Mouse (Mus musculus): ENCODE measurements at regions not wholly inside any gene's neighbourhood (a gene's known extent, or its start where the extent isn't known, plus 50 kb on each side); places are given as distances from the start of the nearest gene placed in this dataset.

DNA sequence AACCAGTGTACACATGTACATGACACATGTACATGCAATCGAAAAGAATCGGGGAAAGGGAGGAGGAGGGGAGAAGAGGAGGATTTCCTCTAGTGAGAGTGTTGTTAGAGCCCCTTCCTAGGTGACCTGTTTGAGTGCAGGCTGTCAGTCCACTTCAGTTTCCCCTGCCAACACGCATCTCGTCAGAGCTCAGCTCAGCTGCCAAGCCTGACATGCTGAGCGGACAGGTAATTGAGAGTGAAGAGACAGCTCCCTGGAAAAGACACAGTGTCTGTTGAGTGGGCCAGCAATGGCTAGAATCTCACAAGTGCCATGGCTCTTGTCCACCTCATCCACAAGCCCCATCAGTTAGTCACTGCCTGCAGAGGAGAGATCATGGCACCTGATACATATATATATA lies 90.9 kb downstream of the Sox11 start:
- TF ChIP-seq CTCF (IDR thresholded peaks at IDR 0.05; ENCODE audit: low read depth) (no peak), EP300 (optimal IDR thresholded peaks at IDR 0.05) (no peak)
